Mouse (Mus musculus): ENCODE measurements around the gene Polr2e. TPM values are rescaled to one million over a fixed set of nuclear protein-coding genes. Genes with fewer than 3 reads are reported as not detected.
"Not testable (repeated sequence)": the region's sequence is repeated elsewhere in the genome, so short reads cannot be mapped to it uniquely, and the experiment has no call there.

The Polr2e gene
- polyA plus RNA-seq, 1 experiment from 2014 or later, result 248 TPM

DNA sequence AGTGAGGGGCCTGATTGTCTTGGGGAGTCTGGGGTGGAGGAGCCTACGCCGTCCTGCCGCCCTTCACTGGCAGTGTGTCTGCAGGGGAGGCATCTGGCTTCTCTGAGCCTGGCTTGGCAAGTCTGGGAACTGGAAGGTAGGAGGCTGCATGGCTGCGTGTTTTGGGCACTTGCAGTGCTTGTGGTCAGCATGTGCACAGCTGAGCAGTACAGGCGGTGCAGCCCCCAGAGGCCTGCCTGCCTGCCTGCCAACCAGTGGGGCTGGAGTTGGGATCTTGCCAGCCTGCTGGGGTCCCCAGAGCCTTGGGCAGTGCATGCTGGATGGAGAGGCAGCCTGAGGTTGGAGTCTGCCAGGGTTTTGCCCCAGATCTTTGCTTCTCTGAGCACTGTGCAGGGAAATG lies 23.5 kb upstream of the Polr2e start:
- Histone ChIP-seq H3K27ac (ENCODE audit: low read length) (0 out of 2 replicates have a peak overlapping the region, but pooled peaks have one; percentile 17), H3K9ac (replicated peaks; ENCODE audit: low read length) (no peak overlapping the region), H3K36me3 (ENCODE audit: insufficient read depth, low read length) (peaks cover 37% of the 10 kb centered on the region), H3K4me2 (replicated peaks; ENCODE audit: low read depth, low read length) (no peak overlapping the region), H3K27me3 (ENCODE audit: insufficient read depth, low read length) (no peaks in the 10 kb centered on the region), H3K9me3 (ENCODE audit: low read length) (no peaks in the 10 kb centered on the region), H3K4me1 (ENCODE audit: insufficient read depth, low read length) (0 out of 2 replicates have a peak, but pooled peaks cover 3% of the 10 kb centered on the region), H3K4me3 (ENCODE audit: low read length) (no peak overlapping the region)
- WGBS, result 90% methylated on average over 5 of the region's 5 CpGs
- 0 out of 2 replicates have a peak, but pooled peaks have one; percentile 1 for ATAC-seq (ENCODE audit: low FRiP score, low TSS enrichment)

DNA sequence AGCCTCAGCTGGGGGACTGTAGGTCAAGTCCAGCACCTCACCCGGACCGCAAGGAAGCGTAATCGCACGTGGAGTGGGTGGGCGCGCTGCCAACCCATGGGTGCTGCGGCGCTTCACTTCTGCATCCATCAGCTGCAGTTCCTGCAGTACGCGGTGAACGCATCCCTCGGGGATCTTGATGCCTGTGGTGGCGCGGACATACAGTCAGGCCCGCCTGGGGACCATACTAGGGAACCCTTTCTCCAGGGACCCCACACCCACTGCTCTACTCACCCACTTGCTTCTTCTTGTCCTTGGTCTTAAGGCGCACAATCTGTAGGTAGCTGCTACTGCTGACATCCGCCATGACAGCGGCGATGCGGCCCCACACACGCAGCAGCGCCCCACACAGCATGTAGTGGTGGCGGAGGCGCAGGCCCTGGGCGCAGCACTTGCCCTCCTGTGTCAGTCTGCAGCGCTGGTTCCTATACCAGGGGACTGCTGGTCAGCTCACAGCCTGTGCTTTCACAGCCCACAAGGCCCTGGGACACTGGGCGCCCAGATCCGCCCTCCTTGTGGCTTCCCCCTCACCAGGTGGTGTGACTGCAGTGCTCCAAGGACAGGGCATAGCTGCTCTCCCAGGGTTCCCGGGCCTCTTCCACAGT lies 18.2 kb upstream of the Polr2e start:
- Histone ChIP-seq H3K36me3 (ENCODE audit: insufficient read depth, low read length) (peaks cover 54% of the 10 kb centered on the region), H3K4me2 (replicated peaks; ENCODE audit: low read depth, low read length) (no peak overlapping the region), H3K27me3 (ENCODE audit: insufficient read depth, low read length) (no peaks in the 10 kb centered on the region), H3K9ac (replicated peaks; ENCODE audit: low read length) (no peak overlapping the region), H3K27ac (ENCODE audit: low read length) (no peak overlapping the region), H3K9me3 (ENCODE audit: low read length) (no peaks in the 10 kb centered on the region), H3K4me3 (ENCODE audit: low read length) (no peak overlapping the region), H3K4me1 (ENCODE audit: insufficient read depth, low read length) (peaks cover 18% of the 10 kb centered on the region)
- no peak for ATAC-seq (ENCODE audit: low FRiP score, low TSS enrichment)
- 82% methylated on average over 30 of the region's 30 CpGs for WGBS

DNA sequence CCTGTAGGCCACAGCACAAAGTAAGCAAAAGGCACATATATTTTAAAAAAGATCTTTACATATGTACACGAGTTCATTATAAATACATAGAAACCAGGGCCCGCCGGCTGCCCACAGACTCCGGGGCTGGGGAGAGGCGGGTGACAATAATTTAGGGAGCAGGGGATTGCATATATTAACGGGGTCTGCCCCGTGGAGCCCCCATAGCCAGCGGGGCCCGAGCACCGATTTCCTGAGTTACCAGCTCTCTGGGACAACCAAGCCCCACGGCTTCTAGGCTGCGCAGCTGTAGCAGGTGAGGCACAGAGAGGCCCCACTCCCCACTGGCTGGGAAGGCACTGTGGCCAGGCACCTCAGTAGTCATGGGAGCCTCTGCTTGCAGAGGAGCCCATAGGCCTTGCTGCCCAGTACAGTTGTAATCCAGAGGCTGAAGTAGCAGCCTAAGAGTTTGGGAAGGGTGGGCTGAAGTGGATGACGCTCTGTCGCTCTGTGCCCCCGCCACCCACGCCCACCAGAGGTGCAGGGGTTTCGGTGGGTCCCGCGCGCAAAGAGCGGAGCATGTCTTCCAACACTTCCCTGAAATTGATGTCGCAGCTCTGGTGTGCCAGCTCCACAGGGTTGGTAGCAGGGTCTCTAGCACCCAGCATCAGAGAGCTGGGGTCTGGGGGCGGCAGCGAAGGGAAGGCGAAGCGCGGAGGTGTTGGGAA lies 17.5 kb upstream of the Polr2e start:
- Histone ChIP-seq H3K4me2 (replicated peaks; ENCODE audit: low read depth, low read length) (no peak overlapping the region), H3K4me1 (ENCODE audit: insufficient read depth, low read length) (peaks cover 24% of the 10 kb centered on the region), H3K4me3 (ENCODE audit: low read length) (no peak overlapping the region), H3K9me3 (ENCODE audit: low read length) (no peaks in the 10 kb centered on the region), H3K36me3 (ENCODE audit: insufficient read depth, low read length) (peaks cover 47% of the 10 kb centered on the region), H3K27ac (ENCODE audit: low read length) (no peak overlapping the region), H3K27me3 (ENCODE audit: insufficient read depth, low read length) (no peaks in the 10 kb centered on the region), H3K9ac (replicated peaks; ENCODE audit: low read length) (0 out of 2 replicates have a peak overlapping the region, but pooled peaks have one; percentile 26)
- WGBS, result 90% methylated on average over 27 of the region's 27 CpGs
- ATAC-seq (ENCODE audit: low FRiP score, low TSS enrichment), result no peak

DNA sequence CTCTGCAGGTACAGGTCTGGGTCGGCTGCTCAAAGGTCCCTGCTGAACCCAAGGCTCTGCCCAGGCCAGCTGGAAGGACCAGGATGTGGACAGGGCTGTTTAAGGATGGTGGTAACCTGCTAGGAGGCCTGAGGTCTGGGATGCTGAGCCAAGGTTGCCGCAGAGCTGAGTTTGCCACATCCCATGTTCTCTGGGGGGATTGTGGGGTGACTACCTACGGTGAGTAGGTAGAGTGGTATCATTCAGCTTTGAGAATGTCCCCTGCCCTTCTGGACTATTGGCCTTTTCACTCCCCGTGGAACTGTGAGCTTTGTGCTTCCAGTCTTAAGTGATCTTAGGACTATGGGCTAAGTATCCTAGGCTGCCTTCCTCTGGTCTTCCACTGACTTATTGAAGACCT lies 16.9 kb upstream of the Polr2e start:
- H3K4me2 ChIP-seq (replicated peaks; ENCODE audit: low read depth, low read length), result no peak overlapping the region
- 86% methylated on average over 4 of the region's 4 CpGs for WGBS
- peaks cover 30% of the 10 kb centered on the region for H3K4me1 ChIP-seq (ENCODE audit: insufficient read depth, low read length)
- H3K9ac ChIP-seq (replicated peaks; ENCODE audit: low read length), result peak overlapping the region; percentile 38; the same call in 1 of the 2 replicates
- no peak overlapping the region for H3K27ac ChIP-seq (ENCODE audit: low read length)
- no peak overlapping the region for H3K4me3 ChIP-seq (ENCODE audit: low read length)
- H3K27me3 ChIP-seq (ENCODE audit: insufficient read depth, low read length), result no peaks in the 10 kb centered on the region
- H3K36me3 ChIP-seq (ENCODE audit: insufficient read depth, low read length), result peaks cover 43% of the 10 kb centered on the region
- no peak for ATAC-seq (ENCODE audit: low FRiP score, low TSS enrichment)
- H3K9me3 ChIP-seq (ENCODE audit: low read length), result no peaks in the 10 kb centered on the region

DNA sequence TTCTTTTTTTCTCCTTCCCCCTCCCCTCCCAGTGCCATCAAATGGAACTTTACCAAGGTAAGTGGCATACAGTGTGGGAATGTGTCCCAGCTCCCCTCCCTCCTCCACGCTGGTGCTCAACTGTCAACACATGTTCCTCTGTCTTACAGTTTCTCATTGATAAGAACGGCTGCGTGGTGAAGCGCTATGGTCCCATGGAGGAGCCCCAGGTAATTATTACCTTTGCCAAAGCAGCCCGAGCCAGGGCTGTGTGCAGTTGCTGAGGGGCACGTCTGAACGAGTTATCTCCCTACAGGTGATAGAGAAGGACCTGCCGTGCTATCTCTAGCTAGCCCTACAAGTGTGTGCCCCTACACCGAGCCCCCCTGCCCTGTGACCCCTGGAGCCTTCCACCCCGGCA lies 16.3 kb upstream of the Polr2e start:
- H3K4me3 ChIP-seq (ENCODE audit: low read length), result no peak overlapping the region
- ATAC-seq (ENCODE audit: low FRiP score, low TSS enrichment), result no peak
- peaks cover 43% of the 10 kb centered on the region for H3K36me3 ChIP-seq (ENCODE audit: insufficient read depth, low read length)
- no peak overlapping the region for H3K27ac ChIP-seq (ENCODE audit: low read length)
- H3K9ac ChIP-seq (replicated peaks; ENCODE audit: low read length), result no peak overlapping the region
- H3K9me3 ChIP-seq (ENCODE audit: low read length), result no peaks in the 10 kb centered on the region
- WGBS, result 81% methylated on average over 9 of the region's 10 CpGs
- H3K27me3 ChIP-seq (ENCODE audit: insufficient read depth, low read length), result no peaks in the 10 kb centered on the region
- H3K4me2 ChIP-seq (replicated peaks; ENCODE audit: low read depth, low read length), result no peak overlapping the region
- peaks cover 36% of the 10 kb centered on the region for H3K4me1 ChIP-seq (ENCODE audit: insufficient read depth, low read length)

DNA sequence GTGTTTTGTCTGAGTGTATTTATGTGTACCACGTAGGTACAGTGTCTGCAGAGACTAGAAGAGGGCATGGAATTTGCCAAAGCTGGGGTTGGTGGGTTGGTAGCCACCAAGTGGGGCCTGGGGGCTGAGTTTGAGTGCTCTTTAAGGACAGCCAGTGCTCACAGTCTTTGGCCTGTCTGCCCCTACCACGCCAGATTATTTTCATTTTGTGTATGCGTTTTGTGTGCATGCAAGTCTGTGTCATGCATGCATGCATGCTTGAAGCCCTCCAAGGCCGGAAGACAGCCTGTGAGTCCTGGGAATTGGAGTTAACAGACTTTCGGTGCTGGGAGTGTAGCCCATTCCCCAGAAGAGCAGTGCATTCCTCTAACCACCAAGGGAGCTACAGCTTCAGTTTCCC lies 15.8 kb upstream of the Polr2e start:
- H3K9me3 ChIP-seq (ENCODE audit: low read length), result no peaks in the 10 kb centered on the region
- peaks cover 39% of the 10 kb centered on the region for H3K4me1 ChIP-seq (ENCODE audit: insufficient read depth, low read length)
- WGBS, result 76% methylated on average over 5 of the region's 5 CpGs
- H3K4me2 ChIP-seq (replicated peaks; ENCODE audit: low read depth, low read length), result peak overlapping the region; percentile 86
- peak overlapping the region; percentile 81 for H3K4me3 ChIP-seq (ENCODE audit: low read length)
- ATAC-seq (ENCODE audit: low FRiP score, low TSS enrichment), result no peak
- peak overlapping the region; percentile 95 for H3K9ac ChIP-seq (replicated peaks; ENCODE audit: low read length)
- H3K27me3 ChIP-seq (ENCODE audit: insufficient read depth, low read length), result no peaks in the 10 kb centered on the region
- H3K27ac ChIP-seq (ENCODE audit: low read length), result no peak overlapping the region
- H3K36me3 ChIP-seq (ENCODE audit: insufficient read depth, low read length), result peaks cover 42% of the 10 kb centered on the region

DNA sequence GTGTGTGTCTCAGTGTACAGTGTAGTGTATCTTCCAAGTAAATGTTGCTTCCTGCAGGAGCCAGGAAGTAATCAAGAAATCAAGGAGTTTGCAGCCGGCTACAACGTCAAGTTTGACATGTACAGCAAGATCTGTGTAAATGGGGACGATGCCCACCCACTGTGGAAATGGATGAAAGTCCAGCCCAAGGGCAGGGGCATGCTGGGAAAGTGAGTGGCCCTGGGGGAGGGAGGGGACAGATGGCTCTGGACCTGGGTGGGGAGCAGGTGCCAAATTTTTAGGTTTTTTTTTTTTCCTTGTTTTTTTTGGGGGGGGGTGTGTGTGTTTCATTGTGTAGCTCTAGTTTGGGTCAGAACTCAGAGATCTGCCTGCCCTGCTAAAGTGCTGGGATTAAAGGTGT lies 15.3 kb upstream of the Polr2e start:
- WGBS, result 6% methylated on average over 2 of the region's 3 CpGs
- peak overlapping the region; percentile 98; the same call in 1 of the 2 replicates for H3K27ac ChIP-seq (ENCODE audit: low read length)
- peak overlapping the region; percentile 95 for H3K9ac ChIP-seq (replicated peaks; ENCODE audit: low read length)

DNA sequence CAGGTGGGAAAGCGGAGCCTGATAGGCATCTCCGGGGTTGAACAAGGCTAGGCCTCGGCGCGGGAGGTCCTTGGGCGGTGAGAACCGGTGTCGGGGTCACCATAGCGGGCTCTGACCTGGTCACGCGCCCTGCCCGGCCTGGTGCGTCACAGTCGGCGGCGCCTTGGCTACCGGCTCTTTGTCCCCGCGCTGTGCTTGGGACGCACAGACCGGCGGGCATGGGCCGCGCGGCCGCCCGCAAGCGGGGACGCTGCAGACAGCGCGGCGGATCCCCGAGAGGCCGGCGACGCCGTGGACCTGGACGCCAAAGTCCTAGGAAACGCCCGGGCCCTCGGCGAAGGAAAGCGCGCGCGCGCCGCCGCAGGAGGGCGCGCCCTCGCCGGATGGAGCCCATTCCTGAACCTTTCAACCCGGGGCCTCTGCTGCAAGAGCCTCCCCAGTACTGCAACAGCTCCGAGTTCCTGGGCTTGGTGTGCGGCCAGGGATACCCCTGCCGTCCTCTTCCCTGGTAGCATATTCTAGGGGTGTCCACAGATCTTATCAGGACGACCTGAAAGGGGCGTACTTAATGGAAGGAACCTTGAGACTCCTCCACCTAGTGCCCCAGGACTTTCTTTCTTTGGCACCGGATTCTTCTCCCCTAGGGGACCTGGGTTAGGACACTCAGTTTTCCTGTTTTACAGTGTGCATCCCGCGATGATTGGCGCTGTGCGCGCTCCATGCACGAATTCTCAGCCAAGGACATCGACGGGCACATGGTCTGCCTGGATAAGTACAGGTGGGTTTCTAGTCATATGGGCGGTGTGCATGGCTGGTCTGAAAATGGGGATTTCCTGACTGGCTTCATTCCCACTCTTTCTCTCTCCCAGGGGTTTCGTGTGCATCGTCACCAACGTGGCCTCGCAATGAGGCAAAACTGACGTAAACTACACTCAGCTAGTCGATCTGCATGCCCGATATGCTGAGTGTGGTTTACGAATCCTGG lies 14.5 kb upstream of the Polr2e start:
- ATAC-seq (ENCODE audit: low FRiP score, low TSS enrichment), result peak; percentile 50
- under 1% methylated on average over 77 of the region's 77 CpGs for WGBS
- Histone ChIP-seq H3K27ac (ENCODE audit: low read length) (peak overlapping the region; percentile 98), H3K27me3 (ENCODE audit: insufficient read depth, low read length) (no peaks in the 10 kb centered on the region), H3K4me2 (replicated peaks; ENCODE audit: low read depth, low read length) (peak overlapping the region; percentile 86), H3K36me3 (ENCODE audit: insufficient read depth, low read length) (peaks cover 33% of the 10 kb centered on the region), H3K4me1 (ENCODE audit: insufficient read depth, low read length) (peaks cover 43% of the 10 kb centered on the region), H3K9me3 (ENCODE audit: low read length) (no peaks in the 10 kb centered on the region), H3K4me3 (ENCODE audit: low read length) (peak overlapping the region; percentile 81), H3K9ac (replicated peaks; ENCODE audit: low read length) (peak overlapping the region; percentile 95)

More for the DNA sequence above, 15.3 kb upstream of the Polr2e start:
- Histone ChIP-seq H3K36me3 (ENCODE audit: insufficient read depth, low read length) (peaks cover 40% of the 10 kb centered on the region), H3K4me2 (replicated peaks; ENCODE audit: low read depth, low read length) (peak overlapping the region; percentile 86), H3K4me3 (ENCODE audit: low read length) (peak overlapping the region; percentile 81), H3K4me1 (ENCODE audit: insufficient read depth, low read length) (peaks cover 43% of the 10 kb centered on the region)
- not testable (repeated sequence) for H3K9me3 ChIP-seq (ENCODE audit: low read length); H3K27me3 ChIP-seq (ENCODE audit: insufficient read depth, low read length); ATAC-seq (ENCODE audit: low FRiP score, low TSS enrichment)

DNA sequence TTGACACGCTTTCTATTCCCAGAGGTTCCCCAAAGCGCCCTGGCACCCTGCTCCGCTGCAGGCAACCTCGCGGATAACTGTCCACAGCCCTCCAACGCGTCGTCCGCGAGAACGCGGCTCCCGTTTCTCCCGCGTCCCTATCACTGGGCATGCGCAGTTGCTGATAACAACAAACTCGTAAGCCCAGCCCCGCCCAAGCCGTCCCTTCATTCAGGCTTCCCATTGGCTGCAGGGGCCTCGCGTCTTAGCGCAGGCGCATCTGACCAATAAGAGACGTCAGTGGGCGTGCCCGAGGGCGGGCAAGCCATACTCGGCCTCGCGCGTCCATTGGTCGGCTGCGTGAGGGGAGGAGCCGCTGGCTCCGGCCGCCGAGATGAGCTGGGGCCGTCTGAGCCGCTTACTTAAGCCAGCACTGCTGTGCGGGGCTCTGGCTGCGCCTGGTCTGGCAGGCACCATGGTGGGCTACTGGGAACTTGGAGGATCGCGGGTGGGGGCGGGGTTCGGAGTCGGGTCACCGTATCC lies 13.7 kb upstream of the Polr2e start:
- ATAC-seq (ENCODE audit: low FRiP score, low TSS enrichment), result peak; percentile 97
- Histone ChIP-seq H3K36me3 (ENCODE audit: insufficient read depth, low read length) (peaks cover 27% of the 10 kb centered on the region), H3K27me3 (ENCODE audit: insufficient read depth, low read length) (no peaks in the 10 kb centered on the region), H3K4me3 (ENCODE audit: low read length) (peak overlapping the region; percentile 81), H3K4me2 (replicated peaks; ENCODE audit: low read depth, low read length) (peak overlapping the region; percentile 86), H3K4me1 (ENCODE audit: insufficient read depth, low read length) (peaks cover 43% of the 10 kb centered on the region), H3K9me3 (ENCODE audit: low read length) (no peaks in the 10 kb centered on the region), H3K27ac (ENCODE audit: low read length) (peak overlapping the region; percentile 98), H3K9ac (replicated peaks; ENCODE audit: low read length) (peak overlapping the region; percentile 95)
- WGBS, result under 1% methylated on average over 47 of the region's 47 CpGs
